Mouse (Mus musculus) heart, adult 8-10 months (tissue): ENCODE measurements around the gene Acot6. TPM values are rescaled to one million over a fixed set of nuclear protein-coding genes. Genes with fewer than 3 reads are reported as not detected.
A peak's percentile ranks its signal among the peaks of the same experiment; 100 is the strongest.

Experiments
- DNase-seq: peaks from one replicate; pipeline ENCODE4 v3.0.0; 2022; ENCODE audit warnings: low spot score
- total RNA-seq, 4 experiments: library from RNA; stranded (reverse); gene quantifications; 2 replicates each; pipeline ENCODE4 v1.2.4; 2022

The Acot6 gene
- total RNA-seq, 4 experiments from 2014 or later, result 1.9 to 2.8 (median 2.4) TPM

DNA sequence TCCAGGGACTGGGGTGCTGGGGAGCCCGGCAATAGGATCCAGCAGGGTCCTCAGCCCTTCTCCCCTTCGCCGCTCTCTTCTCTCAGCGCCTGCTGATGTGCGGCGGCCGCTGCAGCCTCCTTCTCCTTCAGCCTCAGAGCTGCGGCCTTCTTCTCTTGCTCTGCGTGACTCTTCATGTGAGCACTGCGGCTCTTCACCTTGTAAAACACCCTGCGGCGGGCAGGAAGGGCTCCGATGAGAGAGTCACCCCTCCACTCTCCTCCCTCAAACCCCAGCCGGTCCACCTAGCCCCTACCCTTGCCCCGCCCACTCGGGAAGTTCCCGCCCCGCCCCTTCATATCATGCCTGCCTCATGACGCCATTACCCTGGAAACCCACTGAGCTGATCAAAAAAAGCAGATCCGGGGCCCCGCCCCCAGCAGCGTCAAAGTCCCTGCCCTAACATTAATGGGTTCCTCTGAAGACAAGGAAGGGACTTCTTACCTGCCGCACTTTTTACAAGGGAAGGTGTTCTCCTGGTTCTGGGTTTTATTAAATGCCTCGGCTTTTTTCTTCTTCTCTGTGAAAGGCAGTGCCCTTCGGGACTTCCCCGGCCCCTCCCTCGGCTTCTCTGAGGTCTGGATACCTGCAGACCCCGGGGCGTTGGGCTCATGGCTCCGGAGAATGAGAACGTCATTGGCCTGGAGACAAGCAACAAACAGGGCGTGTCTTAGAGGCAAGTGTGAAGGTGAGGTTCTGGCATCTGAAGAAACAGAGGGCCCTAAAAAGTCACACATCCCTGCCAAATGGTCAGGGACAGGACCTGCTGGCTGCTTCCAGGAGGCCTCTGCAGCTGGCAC, 52.1 kb downstream of the Acot6 start:
- DNase-seq, result no peak

DNA sequence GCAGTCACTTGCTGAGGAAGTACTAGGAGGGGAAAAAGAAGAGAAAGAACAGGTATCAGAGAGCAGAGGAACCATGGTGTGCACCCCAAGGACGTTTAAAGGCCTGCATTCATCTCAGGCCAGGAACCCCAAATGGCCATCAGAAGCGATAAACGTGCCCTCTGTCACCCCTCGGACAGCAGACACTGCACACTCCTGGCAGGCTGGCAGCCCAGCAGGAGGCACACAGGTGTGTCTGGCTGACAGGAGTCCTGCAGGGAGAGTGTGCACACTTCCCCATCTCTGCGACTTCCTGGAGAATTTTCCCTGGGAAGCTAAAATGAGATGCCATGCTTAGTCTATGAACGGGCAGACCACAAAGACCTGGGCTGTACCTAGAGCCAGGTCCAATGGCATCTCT, 53.0 kb downstream of the Acot6 start:
- DNase-seq, result no peak

GRCm38 (mm10) chr12:84154786-84155522, 54.5 kb downstream of the Acot6 start:
- peak; percentile 74 for DNase-seq

GRCm38 (mm10) chr12:84155523-84155871, 55.0 kb downstream of the Acot6 start:
- DNase-seq, result no peak

- no peak for DNase-seq
Measured at GRCm38 (mm10) chr12:84156210-84156609, 55.8 kb downstream of the Acot6 start.

- no peak for DNase-seq
Measured at GRCm38 (mm10) chr12:84158156-84158555, 57.7 kb downstream of the Acot6 start.

DNA sequence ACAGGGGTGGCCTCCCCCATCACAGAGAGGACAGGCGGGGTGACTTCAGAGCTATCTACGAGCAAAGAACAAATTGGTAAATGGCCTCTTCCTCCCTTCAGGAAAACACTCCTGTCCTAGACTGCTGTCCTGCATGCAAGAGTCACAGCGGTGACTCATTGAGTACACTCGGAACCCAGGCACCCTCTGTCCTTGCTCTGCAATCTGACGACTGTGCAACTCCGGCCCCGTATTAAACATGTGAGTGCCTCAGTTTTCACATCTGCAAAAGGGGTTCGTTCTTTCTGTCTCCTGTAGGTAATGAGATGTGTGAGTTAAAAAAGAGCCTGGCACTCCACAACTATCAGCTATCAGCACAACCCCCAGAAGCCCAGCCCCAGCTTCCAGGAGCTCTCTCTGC, 60.0 kb downstream of the Acot6 start:
- no peak for DNase-seq

Other genes starting within 250 kb of the Acot6 start
- 10 to 100 TPM; 27.6 to 36.5 (median 29.3) TPM for gene Numb, start 178.7 kb upstream of the Acot6 start, total RNA-seq
- gene Riox1, start 150.0 kb upstream of the Acot6 start, total RNA-seq, result 1 to 10 TPM; 4.3 to 5.9 (median 4.7) TPM
- gene Heatr4, start 115.8 kb upstream of the Acot6 start, total RNA-seq, result not detected
- gene Acot2, start 112.8 kb upstream of the Acot6 start, total RNA-seq, result 100 to 1,000 TPM; 102 to 134 (median 110) TPM
- gene Acot1, start 91.2 kb upstream of the Acot6 start, total RNA-seq, result 10 to 100 TPM; 29.0 to 59.1 (median 44.3) TPM
- 1 to 10 TPM in 3 of 4 experiments, under 1 TPM in 1; 0.73 to 1.5 (median 1.3) TPM for gene Acot4, start 62.3 kb upstream of the Acot6 start, total RNA-seq
- gene Gm49366, start 61.7 kb upstream of the Acot6 start, total RNA-seq, result under 1 TPM in 1 of 4 experiments, not detected in 3; 0.81 TPM
- gene Acot3, start 48.5 kb upstream of the Acot6 start, total RNA-seq, result 1 to 10 TPM in 1 of 4 experiments, under 1 TPM in 3; 0.38 to 1.4 (median 0.95) TPM
- gene Acot5, start 31.3 kb upstream of the Acot6 start, total RNA-seq, result not detected
- 1 to 10 TPM; 6.2 to 7.8 (median 7.0) TPM for gene Dnal1, start 13.7 kb downstream of the Acot6 start, total RNA-seq
- gene Pnma1, start 47.8 kb downstream of the Acot6 start, total RNA-seq, result under 1 TPM in 2 of 4 experiments, not detected in 2; 0.11 TPM
- gene Elmsan1, start 118.2 kb downstream of the Acot6 start, total RNA-seq, result 10 to 100 TPM; 13.1 to 17.5 (median 14.5) TPM
- 100 to 1,000 TPM; 216 to 264 (median 243) TPM for gene Ptgr2, start 184.6 kb downstream of the Acot6 start, total RNA-seq
- gene Zfp410, start 216.2 kb downstream of the Acot6 start, total RNA-seq, result 10 to 100 TPM; 18.9 to 20.2 (median 19.5) TPM